Mouse (Mus musculus): Measurements from ENCODE around the gene Rufy3.

GRCm38 (mm10) chr5:88634076-88634475 is 69.2 kb downstream of the Rufy3 start:
- TF ChIP-seq REST (IDR thresholded peaks at IDR 0.05; ENCODE audit: insufficient read depth, insufficient read length) (no peak), POLR2A (IDR thresholded peaks at IDR 0.05; ENCODE audit: insufficient read length, low read depth) (no peak), TCF12 (IDR thresholded peaks at IDR 0.05; ENCODE audit: insufficient read depth, poor library complexity, severe bottlenecking) (no peak), MYOD1 (IDR thresholded peaks at IDR 0.05; ENCODE audit: control insufficient read depth in 1 of 3, insufficient read length in 2 of 3, low read depth in 2 of 3) (no peak), E2F4 (IDR thresholded peaks at IDR 0.05; ENCODE audit: insufficient read depth) (no peak), POLR2AphosphoS2 (IDR thresholded peaks at IDR 0.05; ENCODE audit: insufficient read length, low read depth) (no peak), MAX (IDR thresholded peaks at IDR 0.05; ENCODE audit: low read depth) (no peak), USF1 (IDR thresholded peaks at IDR 0.05; ENCODE audit: low read depth) (no peak), MYOG (IDR thresholded peaks at IDR 0.05; ENCODE audit: control insufficient read depth in 1 of 3, insufficient read depth in 1 of 3, insufficient read length in 2 of 3, low read depth in 2 of 3) (no peak), CEBPB (IDR thresholded peaks at IDR 0.05; ENCODE audit: insufficient read depth, poor library complexity, severe bottlenecking) (no peak)

Measured in myocyte (in vitro differentiated cells).